Mouse (Mus musculus) bone marrow, adult 2 months (tissue): ENCODE results near the gene Psenen.

Source experiments
- CTCF ChIP-seq: fragments of 200-500 bp; IDR thresholded peaks from 2 replicates; pipeline ENCODE4 v1.5.1; 2011; ENCODE audit warnings: low read length, control low read depth; ENCODE audit not compliant: control insufficient read depth, insufficient read depth
- POLR2A ChIP-seq: fragments of 200-500 bp; IDR thresholded peaks from 2 replicates; pipeline ENCODE4 v1.6.1; 2011; ENCODE audit warnings: low read depth, mild to moderate bottlenecking, control low read depth, low read length, borderline replicate concordance; ENCODE audit not compliant: control insufficient read depth

GRCm38 (mm10) chr7:30524487-30524886, 38.9 kb downstream of the Psenen start:
- no peak for TF ChIP-seq CTCF
- TF ChIP-seq POLR2A: no peak
